Mouse (Mus musculus): ENCODE measurements around the gene Cbs.

DNA sequence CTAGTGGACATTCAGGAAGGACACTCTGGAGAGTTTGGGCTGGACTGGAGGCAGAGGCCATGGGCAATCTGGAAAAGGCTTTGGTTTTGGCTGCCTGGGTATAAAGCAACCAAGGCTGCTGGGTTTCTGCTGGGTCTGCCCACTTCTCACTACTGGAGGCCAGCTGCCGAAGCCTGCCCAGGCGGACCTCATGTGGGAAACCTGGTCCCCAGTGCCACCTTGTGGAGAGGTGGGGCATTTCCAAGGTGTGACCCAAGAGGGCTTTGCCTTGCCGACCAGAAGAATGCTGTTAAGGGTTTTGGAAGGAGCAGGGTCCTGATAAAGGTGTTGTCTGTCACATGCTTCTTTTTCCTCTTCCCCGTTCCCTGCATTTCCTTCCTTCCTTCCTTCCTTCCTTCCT, 27.7 kb upstream of the Cbs start:
- TF ChIP-seq CTCF (IDR thresholded peaks at IDR 0.05; ENCODE audit: borderline replicate concordance, extremely low read depth, insufficient read depth, insufficient read length) (peak; percentile 89), POLR2A (IDR thresholded peaks at IDR 0.05; ENCODE audit: borderline replicate concordance, extremely low read depth, insufficient read depth, insufficient read length, poor library complexity, severe bottlenecking) (no peak)

Data from brain, embryonic 14.5 days (tissue).